Mouse (Mus musculus): ENCODE results near the gene Patz1.

Gene Patz1

GRCm38 (mm10) chr11:3292711-3293249 is 4.1 kb downstream of the Patz1 start:
- DNase-seq (ENCODE audit: low spot score) = peak; percentile 95

GRCm38 (mm10) chr11:3293361-3293760 is 4.7 kb downstream of the Patz1 start:
- DNase-seq (ENCODE audit: low spot score) = no peak

- DNase-seq (ENCODE audit: low spot score) = no peak
Observed at GRCm38 (mm10) chr11:3294641-3295040, 6.0 kb downstream of the Patz1 start.

DNA sequence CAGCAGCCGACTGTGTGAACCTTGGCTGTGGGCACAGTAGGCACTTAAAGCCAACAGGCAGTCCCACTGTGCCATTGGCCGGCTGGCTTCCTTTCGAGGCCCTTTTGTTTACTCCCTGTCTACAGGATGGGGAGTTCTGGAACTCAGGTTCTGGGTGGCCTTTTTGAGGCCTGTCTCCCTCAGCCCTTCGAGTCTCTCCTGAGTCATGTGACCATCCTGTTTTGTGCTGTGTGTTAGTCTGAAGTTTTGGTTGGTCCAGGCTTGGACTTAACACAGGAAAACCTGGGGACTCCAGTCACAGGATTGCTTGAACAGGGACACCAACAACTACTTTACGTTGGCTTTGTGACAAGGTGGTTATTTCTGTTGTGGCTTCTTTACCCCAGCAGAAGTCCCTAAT is 7.4 kb downstream of the Patz1 start:
- DNase-seq (ENCODE audit: low spot score) = no peak

GRCm38 (mm10) chr11:3297871-3298812 is 9.5 kb downstream of the Patz1 start:
- DNase-seq (ENCODE audit: low spot score) = no peak

- DNase-seq (ENCODE audit: low spot score) = no peak
Observed at GRCm38 (mm10) chr11:3298813-3299185, 10.1 kb downstream of the Patz1 start.

- DNase-seq (ENCODE audit: low spot score) = no peak
Observed at GRCm38 (mm10) chr11:3301075-3301474, 12.4 kb downstream of the Patz1 start.

GRCm38 (mm10) chr11:3302385-3302784 is 13.7 kb downstream of the Patz1 start:
- no peak for DNase-seq (ENCODE audit: low spot score)

DNA sequence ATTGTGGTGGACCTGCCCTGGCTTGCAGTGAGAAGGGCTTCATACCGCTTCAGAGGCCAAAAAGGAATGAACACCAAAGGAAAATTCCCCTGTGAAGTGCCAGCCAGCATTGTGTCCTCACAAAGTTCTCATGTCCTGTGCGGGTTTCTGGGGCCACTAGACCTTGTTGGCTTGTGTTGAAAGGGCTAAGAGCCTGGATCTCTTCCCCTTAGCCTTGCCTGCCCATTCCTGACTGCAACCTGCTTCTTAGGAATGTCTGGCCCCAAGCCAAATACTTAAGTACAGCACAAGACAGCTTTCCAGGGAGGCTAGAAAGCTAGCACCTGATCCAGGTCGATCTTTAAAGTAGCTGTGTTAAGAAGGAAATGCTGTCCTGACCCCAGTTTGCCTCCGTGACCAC is 14.1 kb downstream of the Patz1 start:
- no peak for DNase-seq (ENCODE audit: low spot score)

GRCm38 (mm10) chr11:3305821-3306220 is 17.1 kb downstream of the Patz1 start:
- DNase-seq (ENCODE audit: low spot score) = no peak

- no peak for DNase-seq (ENCODE audit: low spot score)
Observed at GRCm38 (mm10) chr11:3307875-3308274, 19.2 kb downstream of the Patz1 start.

- no peak for DNase-seq (ENCODE audit: low spot score)
Observed at GRCm38 (mm10) chr11:3309884-3310283, 21.2 kb downstream of the Patz1 start.

- no peak for DNase-seq (ENCODE audit: low spot score)
Observed at GRCm38 (mm10) chr11:3310789-3311585, 22.3 kb downstream of the Patz1 start.

DNA sequence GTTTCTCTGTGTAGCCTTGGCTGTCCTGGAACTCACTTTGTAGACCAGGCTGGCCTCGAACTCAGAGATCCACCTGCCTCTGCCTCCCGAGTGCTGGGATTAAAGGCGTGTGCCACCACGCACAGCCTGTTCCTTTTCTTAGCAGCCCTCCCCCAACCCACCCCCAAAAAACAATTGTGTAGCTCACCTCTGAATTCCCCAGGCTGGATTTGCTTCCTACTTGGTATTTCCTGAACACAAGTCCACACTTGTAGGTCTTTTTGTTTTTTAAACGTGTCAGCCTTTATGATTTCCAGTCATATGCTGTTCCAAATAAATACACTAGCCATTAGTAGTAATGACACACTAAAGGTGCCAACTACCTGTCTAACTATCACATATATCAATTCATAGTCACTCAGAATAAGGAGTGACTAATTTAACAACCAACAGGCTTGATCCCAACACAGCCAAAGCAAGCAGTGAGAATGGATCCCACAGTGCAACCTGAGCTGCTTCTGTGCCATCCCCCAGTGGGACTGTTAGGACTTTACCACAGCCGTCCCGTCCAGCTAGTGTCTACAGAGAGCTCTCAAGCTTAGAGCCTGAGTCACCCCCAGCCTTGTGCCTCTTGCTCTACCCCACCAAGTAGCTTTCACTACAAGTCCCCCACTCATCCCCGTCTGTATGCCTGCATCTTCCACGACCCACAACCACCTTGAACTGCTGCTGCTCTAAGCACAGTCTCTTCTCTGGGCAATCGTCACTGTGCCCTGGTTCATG is 23.1 kb downstream of the Patz1 start:
- no peak for DNase-seq (ENCODE audit: low spot score)

DNA sequence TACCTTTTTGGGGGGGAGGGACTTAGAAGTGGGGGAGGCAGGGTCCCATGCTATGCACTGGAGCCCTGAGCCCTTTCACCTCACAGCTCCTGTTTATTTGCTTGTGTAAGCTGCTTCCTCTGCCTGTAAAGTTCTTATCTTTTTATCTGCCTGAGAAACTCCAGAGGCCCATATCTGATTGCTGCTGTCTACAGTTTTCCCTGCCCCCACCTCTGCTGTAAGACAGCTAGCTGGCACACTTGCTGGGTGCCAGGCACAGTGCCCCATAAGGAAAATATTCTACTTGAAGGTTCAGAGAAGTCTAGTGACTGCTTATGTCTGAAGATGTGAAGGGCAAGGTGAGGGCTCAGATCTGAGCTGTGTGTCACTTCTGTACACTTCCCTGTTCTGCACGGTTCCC is 24.6 kb downstream of the Patz1 start:
- no peak for DNase-seq (ENCODE audit: low spot score)

- DNase-seq (ENCODE audit: low spot score) = peak; percentile 72
Observed at GRCm38 (mm10) chr11:3314148-3314547, 25.5 kb downstream of the Patz1 start.

DNA sequence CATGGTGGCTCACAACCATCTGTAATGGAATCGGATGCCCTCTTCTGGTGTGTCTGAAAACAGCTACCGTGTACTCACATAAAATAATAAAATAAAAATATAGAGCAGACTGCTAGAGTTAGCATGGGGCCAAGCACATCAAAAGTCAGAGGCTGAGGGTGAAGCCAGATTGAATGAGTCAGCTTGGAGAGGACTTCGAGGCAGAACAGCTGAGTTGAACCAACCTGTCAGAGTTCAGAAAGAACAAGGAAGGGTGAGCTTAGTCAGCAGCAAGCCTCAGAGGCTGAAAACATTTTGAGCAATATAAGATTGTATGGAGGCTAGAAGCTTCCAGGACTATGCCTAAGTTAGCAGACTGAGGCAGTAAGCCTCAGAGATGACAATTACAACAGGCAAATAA is 29.6 kb downstream of the Patz1 start:
- no peak for DNase-seq (ENCODE audit: low spot score)

DNA sequence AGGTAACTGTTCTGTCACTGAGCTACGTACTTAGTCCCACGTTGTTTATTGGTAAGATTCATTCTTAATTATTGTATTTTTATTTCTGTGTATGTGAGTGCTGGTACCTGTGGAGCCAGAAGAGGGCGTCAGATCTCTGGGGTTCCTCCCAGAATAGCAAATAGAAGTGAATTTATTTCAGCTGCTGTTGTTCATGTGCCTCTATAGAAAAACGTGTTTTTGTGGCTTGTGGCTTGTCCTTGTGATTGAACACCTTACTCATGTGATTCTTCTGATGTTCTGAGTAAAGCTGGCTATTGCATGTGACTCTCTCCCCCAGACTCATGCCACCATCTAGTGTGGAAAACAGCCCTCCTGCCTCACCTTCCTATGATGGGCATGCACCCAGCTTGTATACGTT is 39.6 kb downstream of the Patz1 start:
- DNase-seq (ENCODE audit: low spot score) = no peak

DNA sequence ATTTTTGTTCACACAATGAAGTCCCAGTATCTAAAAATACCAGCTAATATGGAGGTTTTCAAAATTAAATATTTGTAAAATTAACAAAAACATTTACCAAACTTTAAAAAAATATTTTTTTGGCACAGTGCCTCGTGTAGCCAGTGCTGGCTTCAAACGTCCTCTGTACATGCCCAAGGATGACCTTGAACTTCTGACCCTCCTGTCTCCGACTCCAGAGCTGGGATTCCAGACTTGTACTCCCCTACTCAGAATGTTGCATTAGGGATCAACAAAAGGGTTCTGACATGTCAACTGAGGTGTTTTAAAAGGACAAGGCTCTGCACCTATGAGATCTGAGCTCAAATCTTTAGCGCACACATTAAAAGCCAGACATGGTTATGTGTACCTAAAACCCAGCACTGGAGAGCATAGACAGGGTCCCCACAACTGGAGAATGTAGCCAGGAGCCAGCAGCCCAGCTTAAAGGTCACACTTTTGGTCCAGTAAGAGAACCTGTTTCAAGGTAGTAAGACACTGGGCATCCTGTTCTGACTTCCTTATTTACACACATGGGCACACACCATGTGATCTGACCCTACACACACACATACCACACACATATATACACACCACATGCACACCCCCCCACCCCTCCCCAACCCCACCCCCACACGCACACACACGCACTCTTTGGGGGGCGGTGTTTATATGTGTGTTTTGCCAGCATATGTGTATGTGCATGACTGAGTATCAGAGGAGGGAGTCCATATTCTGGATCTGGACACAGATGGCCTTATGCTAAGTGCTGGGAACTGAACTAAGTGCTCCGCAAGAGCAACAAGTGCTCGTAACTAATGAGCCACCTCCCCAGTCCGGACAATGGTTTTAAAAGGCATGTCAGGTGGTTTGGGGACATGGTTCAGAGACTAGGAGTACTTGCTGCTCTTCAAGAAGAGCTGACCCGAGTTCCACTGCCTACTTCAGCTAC is 40.4 kb downstream of the Patz1 start:
- DNase-seq (ENCODE audit: low spot score) = no peak

DNA sequence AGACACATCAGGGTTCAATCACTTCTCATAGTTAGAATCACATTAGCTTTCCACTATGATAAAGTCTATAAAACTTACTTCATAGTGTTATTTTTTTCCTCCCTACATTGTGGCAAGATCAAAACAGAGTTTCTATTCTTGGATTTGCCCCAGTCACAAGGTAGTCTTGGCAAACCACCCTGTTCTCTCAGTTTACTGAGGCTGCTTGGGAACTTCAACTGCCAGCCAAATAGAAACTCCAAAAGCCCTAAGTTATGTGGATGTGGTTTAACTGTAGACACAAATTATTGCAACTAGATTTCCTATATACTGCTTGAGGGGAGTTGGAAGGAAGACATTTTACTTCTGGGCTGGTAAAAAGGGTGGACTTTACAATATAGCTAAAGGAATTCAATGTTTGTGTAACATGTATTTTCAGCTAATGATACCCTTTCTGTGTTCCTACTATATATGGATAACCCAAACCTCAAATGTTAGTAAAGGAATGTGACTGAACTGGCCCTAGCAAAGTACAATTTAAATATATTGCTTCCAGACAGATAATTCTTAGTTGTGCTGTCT is 41.3 kb downstream of the Patz1 start, which contains the start of gene Pik3ip1:
Pik3ip1 (plus strand) TSS at position 511 of the 561 bp plus-strand sequence.
- DNase-seq (ENCODE audit: low spot score) = no peak
